Mouse (Mus musculus): ENCODE results near the gene Rasal3. TPM values are rescaled to one million over a fixed set of nuclear protein-coding genes. Genes with fewer than 3 reads are reported as not detected.
A peak's percentile ranks its signal among the peaks of the same experiment; 100 is the strongest.

The Rasal3 gene
- polyA plus RNA-seq, 1 experiment from 2014 or later, result 0.52 TPM

GRCm38 (mm10) chr17:32434324-32434723 is 30.9 kb upstream of the Rasal3 start:
- DNase-seq (ENCODE audit: low spot score) (no peak), ATAC-seq (no peak)
- no peak overlapping the region for H3K4me2 ChIP-seq (ENCODE audit: low read length)
- no peaks in the 10 kb centered on the region for H3K36me3 ChIP-seq (ENCODE audit: control insufficient read depth, insufficient read depth, low read length)
- H3K9ac ChIP-seq (ENCODE audit: low read length), result no peak overlapping the region
- no peaks in the 10 kb centered on the region for H3K9me3 ChIP-seq (replicated peaks; ENCODE audit: control insufficient read depth, low read length)
- no peaks in the 10 kb centered on the region for H3K4me1 ChIP-seq (ENCODE audit: control insufficient read depth, insufficient read depth, low read length)
- 80% methylated on average over 4 of the region's 4 CpGs for WGBS
- H3K4me3 ChIP-seq (ENCODE audit: low read depth, low read length), result no peak overlapping the region
- H3K27ac ChIP-seq (ENCODE audit: low read depth, low read length), result no peak overlapping the region
- no peaks in the 10 kb centered on the region for H3K27me3 ChIP-seq (replicated peaks; ENCODE audit: control insufficient read depth, insufficient read depth, low read length)

GRCm38 (mm10) chr17:32431972-32432371 is 28.6 kb upstream of the Rasal3 start:
- ATAC-seq (no peak), DNase-seq (ENCODE audit: low spot score) (peak; percentile 60)
- 53% methylated on average over 3 of the region's 3 CpGs for WGBS
- Histone ChIP-seq H3K4me2 (ENCODE audit: low read length) (no peak overlapping the region), H3K27me3 (replicated peaks; ENCODE audit: control insufficient read depth, insufficient read depth, low read length) (no peaks in the 10 kb centered on the region), H3K4me3 (ENCODE audit: low read depth, low read length) (no peak overlapping the region), H3K9me3 (replicated peaks; ENCODE audit: control insufficient read depth, low read length) (no peaks in the 10 kb centered on the region), H3K36me3 (ENCODE audit: control insufficient read depth, insufficient read depth, low read length) (no peaks in the 10 kb centered on the region), H3K9ac (ENCODE audit: low read length) (no peak overlapping the region), H3K4me1 (ENCODE audit: control insufficient read depth, insufficient read depth, low read length) (no peaks in the 10 kb centered on the region), H3K27ac (ENCODE audit: low read depth, low read length) (no peak overlapping the region)

- no peak overlapping the region for H3K4me3 ChIP-seq (ENCODE audit: low read depth, low read length)
- H3K36me3 ChIP-seq (ENCODE audit: control insufficient read depth, insufficient read depth, low read length), result no peaks in the 10 kb centered on the region
- H3K9me3 ChIP-seq (replicated peaks; ENCODE audit: control insufficient read depth, low read length), result no peaks in the 10 kb centered on the region
- H3K4me1 ChIP-seq (ENCODE audit: control insufficient read depth, insufficient read depth, low read length), result no peaks in the 10 kb centered on the region
- no peak overlapping the region for H3K4me2 ChIP-seq (ENCODE audit: low read length)
- H3K27ac ChIP-seq (ENCODE audit: low read depth, low read length), result no peak overlapping the region
- H3K9ac ChIP-seq (ENCODE audit: low read length), result no peak overlapping the region
- ATAC-seq (no peak), DNase-seq (ENCODE audit: low spot score) (no peak)
- H3K27me3 ChIP-seq (replicated peaks; ENCODE audit: control insufficient read depth, insufficient read depth, low read length), result no peaks in the 10 kb centered on the region
These were observed 23.2 kb upstream of the Rasal3 start for GRCm38 (mm10) chr17:32426610-32427009.

GRCm38 (mm10) chr17:32424034-32424433 is 20.7 kb upstream of the Rasal3 start, which contains the start of gene Pglyrp2:
Gene Pglyrp2 (minus strand): TSS chr17:32424167.
- no peak for ATAC-seq
- no peaks in the 10 kb centered on the region for H3K27me3 ChIP-seq (replicated peaks; ENCODE audit: control insufficient read depth, insufficient read depth, low read length)
- WGBS, result 83% methylated on average over 2 of the region's 2 CpGs
- no peak within 1 kb of the TSS for H3K4me3 ChIP-seq (ENCODE audit: low read depth, low read length)
- no peak within 1 kb of the TSS for H3K27ac ChIP-seq (ENCODE audit: low read depth, low read length)
- no peaks in the 10 kb centered on the region for H3K9me3 ChIP-seq (replicated peaks; ENCODE audit: control insufficient read depth, low read length)
- DNase-seq (ENCODE audit: low spot score), result no peak
- H3K36me3 ChIP-seq (ENCODE audit: control insufficient read depth, insufficient read depth, low read length), result no peaks in the 10 kb centered on the region
- no peak within 1 kb of the TSS for H3K9ac ChIP-seq (ENCODE audit: low read length)
- no peaks in the 10 kb centered on the region for H3K4me1 ChIP-seq (ENCODE audit: control insufficient read depth, insufficient read depth, low read length)
- no peak within 1 kb of the TSS for H3K4me2 ChIP-seq (ENCODE audit: low read length)

- no peak for DNase-seq (ENCODE audit: low spot score)
- H3K36me3 ChIP-seq (ENCODE audit: control insufficient read depth, insufficient read depth, low read length), result no peaks in the 10 kb centered on the region
- H3K9ac ChIP-seq (ENCODE audit: low read length), result no peak overlapping the region
- no peak overlapping the region for H3K27ac ChIP-seq (ENCODE audit: low read depth, low read length)
- H3K4me2 ChIP-seq (ENCODE audit: low read length), result no peak overlapping the region
- no peaks in the 10 kb centered on the region for H3K4me1 ChIP-seq (ENCODE audit: control insufficient read depth, insufficient read depth, low read length)
- H3K27me3 ChIP-seq (replicated peaks; ENCODE audit: control insufficient read depth, insufficient read depth, low read length), result peaks cover 1% of the 10 kb centered on the region; the same call in 1 of the 2 replicates
- H3K9me3 ChIP-seq (replicated peaks; ENCODE audit: control insufficient read depth, low read length), result no peaks in the 10 kb centered on the region
- 87% methylated on average over 8 of the region's 8 CpGs for WGBS
- no peak for ATAC-seq
- H3K4me3 ChIP-seq (ENCODE audit: low read depth, low read length), result no peak overlapping the region
These were observed 17.4 kb upstream of the Rasal3 start for GRCm38 (mm10) chr17:32420781-32421180.

- Histone ChIP-seq H3K27ac (ENCODE audit: low read depth, low read length) (no peak overlapping the region), H3K4me1 (ENCODE audit: control insufficient read depth, insufficient read depth, low read length) (no peaks in the 10 kb centered on the region), H3K4me2 (ENCODE audit: low read length) (no peak overlapping the region), H3K27me3 (replicated peaks; ENCODE audit: control insufficient read depth, insufficient read depth, low read length) (peaks cover 5% of the 10 kb centered on the region; the same call in 1 of the 2 replicates), H3K9ac (ENCODE audit: low read length) (no peak overlapping the region), H3K4me3 (ENCODE audit: low read depth, low read length) (no peak overlapping the region), H3K9me3 (replicated peaks; ENCODE audit: control insufficient read depth, low read length) (no peaks in the 10 kb centered on the region), H3K36me3 (ENCODE audit: control insufficient read depth, insufficient read depth, low read length) (no peaks in the 10 kb centered on the region)
- WGBS, result 73% methylated on average over 2 of the region's 2 CpGs
- ATAC-seq, result no peak
- no peak for DNase-seq (ENCODE audit: low spot score)
These were observed 16.6 kb upstream of the Rasal3 start for GRCm38 (mm10) chr17:32419989-32420388.

- no peak for DNase-seq (ENCODE audit: low spot score)
- Histone ChIP-seq H3K4me2 (ENCODE audit: low read length) (no peak overlapping the region), H3K4me3 (ENCODE audit: low read depth, low read length) (no peak overlapping the region), H3K9me3 (replicated peaks; ENCODE audit: control insufficient read depth, low read length) (no peaks in the 10 kb centered on the region), H3K4me1 (ENCODE audit: control insufficient read depth, insufficient read depth, low read length) (no peaks in the 10 kb centered on the region), H3K36me3 (ENCODE audit: control insufficient read depth, insufficient read depth, low read length) (no peaks in the 10 kb centered on the region), H3K27ac (ENCODE audit: low read depth, low read length) (no peak overlapping the region), H3K9ac (ENCODE audit: low read length) (no peak overlapping the region), H3K27me3 (replicated peaks; ENCODE audit: control insufficient read depth, insufficient read depth, low read length) (peaks cover 5% of the 10 kb centered on the region; the same call in 1 of the 2 replicates)
- 93% methylated on average over 14 of the region's 14 CpGs for WGBS
- ATAC-seq, result no peak
These were observed 13.4 kb upstream of the Rasal3 start for GRCm38 (mm10) chr17:32416771-32417170.

DNA sequence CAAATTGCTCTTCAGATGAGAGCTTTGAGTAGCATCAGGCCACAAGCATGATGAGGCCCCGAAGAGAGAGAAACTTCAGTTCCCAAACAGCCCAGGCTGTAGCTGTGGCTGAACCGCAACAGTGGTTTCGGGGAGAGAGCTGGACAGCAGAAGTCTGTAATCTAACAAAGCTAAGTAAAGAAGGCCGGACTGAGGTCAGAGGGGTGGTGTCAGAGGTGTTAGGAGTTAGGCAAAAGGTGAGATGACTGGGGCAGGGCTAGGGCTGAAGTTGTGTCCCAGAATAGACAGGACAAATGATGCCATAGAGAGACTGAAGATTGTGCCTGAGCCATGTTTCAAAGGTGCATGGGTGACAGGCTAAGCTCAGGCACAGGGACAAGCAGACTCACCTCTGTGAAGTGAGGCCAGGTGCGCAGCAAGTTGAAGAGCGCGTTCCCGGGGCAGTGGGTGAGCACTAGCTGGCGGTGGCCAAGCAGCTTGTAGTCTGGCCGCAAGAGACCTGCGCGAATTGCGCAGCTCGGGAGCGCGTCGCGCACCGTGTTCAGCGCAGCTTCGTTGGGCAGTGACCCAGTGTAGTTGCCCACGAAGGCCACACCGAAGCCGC is 12.1 kb upstream of the Rasal3 start:
- 59% methylated on average over 24 of the region's 24 CpGs for WGBS
- Histone ChIP-seq H3K27ac (ENCODE audit: low read depth, low read length) (no peak overlapping the region), H3K4me1 (ENCODE audit: control insufficient read depth, insufficient read depth, low read length) (no peaks in the 10 kb centered on the region), H3K4me3 (ENCODE audit: low read depth, low read length) (no peak overlapping the region), H3K27me3 (replicated peaks; ENCODE audit: control insufficient read depth, insufficient read depth, low read length) (peaks cover 5% of the 10 kb centered on the region; the same call in 1 of the 2 replicates), H3K9ac (ENCODE audit: low read length) (no peak overlapping the region), H3K4me2 (ENCODE audit: low read length) (no peak overlapping the region), H3K36me3 (ENCODE audit: control insufficient read depth, insufficient read depth, low read length) (no peaks in the 10 kb centered on the region), H3K9me3 (replicated peaks; ENCODE audit: control insufficient read depth, low read length) (no peaks in the 10 kb centered on the region)
- no peak for ATAC-seq
- DNase-seq (ENCODE audit: low spot score), result no peak

- Histone ChIP-seq H3K36me3 (ENCODE audit: control insufficient read depth, insufficient read depth, low read length) (no peaks in the 10 kb centered on the region), H3K9ac (ENCODE audit: low read length) (no peak overlapping the region), H3K4me2 (ENCODE audit: low read length) (no peak overlapping the region), H3K27ac (ENCODE audit: low read depth, low read length) (no peak overlapping the region), H3K27me3 (replicated peaks; ENCODE audit: control insufficient read depth, insufficient read depth, low read length) (peaks cover 5% of the 10 kb centered on the region; the same call in 1 of the 2 replicates), H3K9me3 (replicated peaks; ENCODE audit: control insufficient read depth, low read length) (no peaks in the 10 kb centered on the region), H3K4me1 (ENCODE audit: control insufficient read depth, insufficient read depth, low read length) (no peaks in the 10 kb centered on the region), H3K4me3 (ENCODE audit: low read depth, low read length) (no peak overlapping the region)
- no peak for DNase-seq (ENCODE audit: low spot score)
- WGBS, result 89% methylated on average over 6 of the region's 6 CpGs
- no peak for ATAC-seq
These were observed 8.5 kb upstream of the Rasal3 start for GRCm38 (mm10) chr17:32411898-32412297.

Data from forebrain, embryonic 14.5 days (tissue).